Mouse (Mus musculus) right cerebral cortex, postnatal 25 days (tissue): ENCODE data around the gene Cst3.

Source experiments
- DNase-seq: peaks from one replicate; pipeline ENCODE4 v3.0.0; 2022

Gene Cst3

GRCm38 (mm10) chr2:148875335-148875811 lies at the start of gene Cst3:
Gene Cst3 (minus strand): TSS chr2:148875692.
- peak; percentile 92 for DNase-seq

GRCm38 (mm10) chr2:148902286-148902685 lies 26.8 kb upstream of the Cst3 start:
- peak; percentile 60 for DNase-seq

- DNase-seq, result no peak
Measured at GRCm38 (mm10) chr2:148900305-148900704, 24.8 kb upstream of the Cst3 start.

- DNase-seq, result no peak
Measured at GRCm38 (mm10) chr2:148896219-148896618, 20.7 kb upstream of the Cst3 start.

GRCm38 (mm10) chr2:148893107-148893506 lies 17.6 kb upstream of the Cst3 start:
- DNase-seq, result no peak

- DNase-seq, result no peak
Measured at GRCm38 (mm10) chr2:148890021-148890851, 14.7 kb upstream of the Cst3 start.

GRCm38 (mm10) chr2:148889331-148890010 lies 14.0 kb upstream of the Cst3 start:
- DNase-seq, result no peak

- no peak for DNase-seq
Measured at GRCm38 (mm10) chr2:148888872-148889271, 13.4 kb upstream of the Cst3 start.

GRCm38 (mm10) chr2:148884738-148885137 lies 9.2 kb upstream of the Cst3 start:
- no peak for DNase-seq

GRCm38 (mm10) chr2:148879199-148879598 lies 3.7 kb upstream of the Cst3 start:
- DNase-seq, result no peak

GRCm38 (mm10) chr2:148878641-148879130 lies 3.2 kb upstream of the Cst3 start:
- no peak for DNase-seq

- no peak for DNase-seq
Measured at GRCm38 (mm10) chr2:148877016-148877770, 1.7 kb upstream of the Cst3 start.

- no peak for DNase-seq
Measured at GRCm38 (mm10) chr2:148874617-148875334, 716 bp downstream of the Cst3 start.

- no peak for DNase-seq
Measured at GRCm38 (mm10) chr2:148874224-148874616, 1.3 kb downstream of the Cst3 start.

- DNase-seq, result no peak
Measured at GRCm38 (mm10) chr2:148872860-148873259, 2.6 kb downstream of the Cst3 start.

- no peak for DNase-seq
Measured at GRCm38 (mm10) chr2:148870526-148870925, 5.0 kb downstream of the Cst3 start.

GRCm38 (mm10) chr2:148868959-148869358 lies 6.5 kb downstream of the Cst3 start:
- no peak for DNase-seq

GRCm38 (mm10) chr2:148864966-148865365 lies 10.5 kb downstream of the Cst3 start, which contains the start of gene 9230104L09Rik:
Gene 9230104L09Rik (minus strand): TSS chr2:148865038.
- DNase-seq, result no peak

GRCm38 (mm10) chr2:148861693-148862092 lies 13.8 kb downstream of the Cst3 start:
- no peak for DNase-seq

- DNase-seq, result no peak
Measured at GRCm38 (mm10) chr2:148860993-148861392, 14.5 kb downstream of the Cst3 start.

GRCm38 (mm10) chr2:148857506-148857905 lies 18.0 kb downstream of the Cst3 start:
- no peak for DNase-seq
